Mouse (Mus musculus) T-helper 17 cell (primary cell): ENCODE data around the gene Cep70.

Experiments used
- in situ Hi-C, 2 experiments: fragments of 300-600 bp; cut with MboI, MseI; formaldehyde crosslinking; loops; 1 replicate in 1 of 2; 2 replicates in 1 of 2; pipeline ENCODE4 v1.15.1; 2025; ENCODE audit warnings: high pct_unique_total_duplicates in 2 of 2

Gene Cep70

GRCm38 (mm10) chr9:99243190-99243894, at the start of gene Cep70:
Cep70 (plus strand) TSS chr9:99243367.
- in situ Hi-C loops = loop anchor here (5.0 to 25.0 kb wide), 3 partner anchors 176 to 631 kb away; partner anchors contain the start of gene Mrps22 (in 1 of the 2)

DNA sequence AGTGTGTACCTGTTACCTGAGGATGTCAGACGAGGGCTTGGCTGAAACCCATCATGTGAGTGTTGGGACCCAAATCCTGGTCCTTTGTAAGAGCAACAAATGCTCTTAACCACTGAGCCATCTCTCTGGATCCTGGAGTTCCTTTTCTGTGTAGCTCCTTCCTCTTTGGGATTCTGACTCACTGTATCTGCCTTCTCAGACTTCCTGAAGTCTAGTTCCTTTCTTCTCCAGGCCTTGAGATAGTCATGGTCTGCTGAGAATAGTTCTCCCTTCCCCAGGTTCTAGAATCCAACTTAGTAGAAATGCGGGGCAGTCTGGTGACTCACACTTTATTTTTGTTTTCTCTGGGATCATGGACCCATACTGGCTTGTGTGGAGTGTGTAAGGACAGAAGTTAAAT, 30.5 kb upstream of the Cep70 start:
- in situ Hi-C loops = no loop called here

GRCm38 (mm10) chr9:99216182-99216581, 27.0 kb upstream of the Cep70 start:
- in situ Hi-C loops = no loop called here

- in situ Hi-C loops = no loop called here
These were observed 25.0 kb upstream of the Cep70 start for GRCm38 (mm10) chr9:99217999-99218719.

GRCm38 (mm10) chr9:99221636-99222035, 21.5 kb upstream of the Cep70 start:
- in situ Hi-C loops = loop anchor here in 1 of 2 experiments (10.0 kb wide), 1 partner anchor 1743 kb away; no protein-coding TSS in a partner anchor

DNA sequence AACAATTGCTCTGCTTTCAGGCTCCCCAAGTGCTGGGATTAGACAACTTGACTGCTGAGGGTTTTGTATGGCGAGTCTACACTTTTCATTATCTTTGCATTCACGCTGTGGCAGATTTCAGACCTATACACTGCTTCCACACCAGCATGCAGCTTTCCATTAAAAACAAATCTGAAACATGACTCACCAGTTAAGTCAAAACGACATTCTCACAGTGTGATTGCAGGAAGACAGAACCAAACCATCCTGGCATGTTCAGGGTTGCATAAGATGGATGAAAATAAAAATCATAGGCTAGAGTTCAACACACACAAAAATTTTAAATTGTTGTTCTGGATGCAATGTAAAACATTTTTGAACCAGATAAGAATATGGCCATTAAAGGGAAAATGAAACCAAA, 18.6 kb upstream of the Cep70 start:
- in situ Hi-C loops = loop anchor here in 1 of 2 experiments (10.0 kb wide), 1 partner anchor 1740 kb away; no protein-coding TSS in a partner anchor

DNA sequence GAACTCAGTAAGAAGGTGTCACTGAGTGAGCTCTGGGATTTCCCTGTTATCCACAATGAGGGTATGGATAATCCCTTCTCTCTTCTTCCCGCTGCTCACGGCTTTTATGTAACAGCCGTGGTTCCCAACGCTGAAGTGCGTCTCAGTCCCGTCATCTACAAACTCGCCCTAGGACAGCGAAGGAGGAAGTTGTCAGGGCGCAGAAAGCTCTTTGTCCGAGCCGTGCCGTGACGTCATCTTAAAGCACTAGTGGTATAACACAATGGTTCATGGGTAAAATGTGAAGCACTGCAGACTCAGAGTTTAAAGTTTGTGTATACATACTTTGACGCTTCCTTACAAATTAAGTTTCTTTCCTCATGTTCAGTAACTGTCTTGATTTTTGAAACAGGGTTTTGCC, 13.7 kb upstream of the Cep70 start:
- in situ Hi-C loops = loop anchor here (10.0 to 25.0 kb wide), 2 partner anchors 617 to 1735 kb away; partner anchors contain the start of gene Mrps22 (in 1 of the 2)

GRCm38 (mm10) chr9:99237139-99237538, 6.0 kb upstream of the Cep70 start, which contains the start of gene Faiml:
Faiml (minus strand) TSS chr9:99237239.
- in situ Hi-C loops = loop anchor here in 1 of 2 experiments (5.0 to 25.0 kb wide), 2 partner anchors 260 to 625 kb away; partner anchors contain the start of gene Mrps22

DNA sequence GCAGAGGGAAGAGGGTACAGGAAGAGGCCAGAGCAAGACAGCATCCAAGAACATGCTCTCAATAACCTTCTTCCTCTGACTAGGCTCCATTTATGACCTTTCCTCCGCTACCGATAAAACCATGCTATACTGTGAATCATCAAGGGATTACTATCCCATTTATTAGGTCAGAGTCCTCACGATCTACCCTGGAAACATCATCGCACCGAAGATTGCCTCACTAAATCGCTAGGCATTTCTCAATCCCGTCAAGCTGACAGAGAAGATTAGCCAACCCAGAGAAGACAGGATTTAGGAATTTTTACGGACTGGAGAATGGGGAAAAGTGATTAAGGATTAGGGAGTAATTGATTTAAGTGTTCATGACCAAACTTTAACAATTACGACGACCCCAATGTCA, 4.9 kb upstream of the Cep70 start:
- in situ Hi-C loops = loop anchor here in 1 of 2 experiments (5.0 to 25.0 kb wide), 2 partner anchors 261 to 626 kb away; partner anchors contain the start of gene Mrps22

GRCm38 (mm10) chr9:99239256-99239655, 3.9 kb upstream of the Cep70 start:
- in situ Hi-C loops = loop anchor here in 1 of 2 experiments (5.0 to 25.0 kb wide), 2 partner anchors 262 to 627 kb away; partner anchors contain the start of gene Mrps22

GRCm38 (mm10) chr9:99240571-99240970, 2.6 kb upstream of the Cep70 start:
- in situ Hi-C loops = loop anchor here (5.0 to 25.0 kb wide), 3 partner anchors 173 to 628 kb away; partner anchors contain the start of gene Mrps22 (in 1 of the 2)

- in situ Hi-C loops = loop anchor here (5.0 to 25.0 kb wide), 3 partner anchors 175 to 630 kb away; partner anchors contain the start of gene Mrps22 (in 1 of the 2)
These were observed 1.1 kb upstream of the Cep70 start for GRCm38 (mm10) chr9:99242035-99242434.

- in situ Hi-C loops = loop anchor here (5.0 to 25.0 kb wide), 3 partner anchors 175 to 630 kb away; partner anchors contain the start of gene Mrps22 (in 1 of the 2)
These were observed 506 bp upstream of the Cep70 start for GRCm38 (mm10) chr9:99242533-99243189.

- in situ Hi-C loops = loop anchor here (5.0 to 25.0 kb wide), 3 partner anchors 177 to 632 kb away; partner anchors contain the start of gene Mrps22 (in 1 of the 2)
These were observed 727 bp downstream of the Cep70 start for GRCm38 (mm10) chr9:99243895-99244293.

- in situ Hi-C loops = loop anchor here (5.0 to 25.0 kb wide), 3 partner anchors 116 to 636 kb away; partner anchors contain the start of genes Dbr1 (in 1 of the 2) and Mrps22 (in 1 of the 2)
These were observed 5.1 kb downstream of the Cep70 start for GRCm38 (mm10) chr9:99248304-99248703.

- in situ Hi-C loops = loop anchor here (5.0 to 25.0 kb wide), 3 partner anchors 117 to 637 kb away; partner anchors contain the start of genes Dbr1 (in 1 of the 2) and Mrps22 (in 1 of the 2)
These were observed 5.7 kb downstream of the Cep70 start for GRCm38 (mm10) chr9:99248906-99249305.

- in situ Hi-C loops = loop anchor here in 1 of 2 experiments (5.0 kb wide), 1 partner anchor 303 kb away; no protein-coding TSS in a partner anchor
These were observed 10.7 kb downstream of the Cep70 start for GRCm38 (mm10) chr9:99253861-99254260.

DNA sequence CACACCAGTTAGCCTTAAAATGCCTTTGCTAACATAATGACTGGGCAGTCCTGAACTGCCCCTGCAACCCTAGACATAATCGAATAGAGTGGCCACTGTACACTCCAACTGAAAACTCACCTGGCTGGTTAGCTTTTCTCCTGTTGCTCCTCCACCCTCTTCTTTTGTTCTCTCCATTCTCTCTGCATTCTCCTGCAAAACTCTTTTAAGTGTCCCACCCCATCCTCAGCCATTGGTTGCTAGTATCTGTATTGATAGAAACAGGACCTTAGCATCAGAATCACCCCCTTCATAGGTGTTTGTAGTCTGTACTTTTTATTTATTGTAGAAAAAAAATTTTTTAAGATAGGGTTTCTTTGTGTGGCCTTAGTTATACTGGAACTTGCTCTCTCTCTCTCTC, 13.0 kb downstream of the Cep70 start:
- in situ Hi-C loops = no loop called here

GRCm38 (mm10) chr9:99256821-99257220, 13.7 kb downstream of the Cep70 start:
- in situ Hi-C loops = no loop called here

GRCm38 (mm10) chr9:99258891-99259290, 15.7 kb downstream of the Cep70 start:
- in situ Hi-C loops = no loop called here

- in situ Hi-C loops = no loop called here
These were observed 61.1 kb downstream of the Cep70 start for GRCm38 (mm10) chr9:99304296-99304695.
